Mouse (Mus musculus) layer of hippocampus, adult 18-20 months (tissue): ENCODE measurements around the gene Tuba1a. TPM values are rescaled to one million over a fixed set of nuclear protein-coding genes. Genes with fewer than 3 reads are reported as not detected.
A peak's percentile ranks its signal among the peaks of the same experiment; 100 is the strongest.

ENCODE experiments used
- DNase-seq, 2 experiments: peaks; one replicate each; pipeline ENCODE4 v3.0.0; 2022; ENCODE audit warnings: low spot score in 2 of 2
- total RNA-seq, 2 experiments: library from RNA; stranded (reverse); gene quantifications; 2 replicates each; pipeline ENCODE4 v1.2.3; 2021

Gene Tuba1a
- total RNA-seq, 2 experiments from 2014 or later: 699 to 750 TPM

DNA sequence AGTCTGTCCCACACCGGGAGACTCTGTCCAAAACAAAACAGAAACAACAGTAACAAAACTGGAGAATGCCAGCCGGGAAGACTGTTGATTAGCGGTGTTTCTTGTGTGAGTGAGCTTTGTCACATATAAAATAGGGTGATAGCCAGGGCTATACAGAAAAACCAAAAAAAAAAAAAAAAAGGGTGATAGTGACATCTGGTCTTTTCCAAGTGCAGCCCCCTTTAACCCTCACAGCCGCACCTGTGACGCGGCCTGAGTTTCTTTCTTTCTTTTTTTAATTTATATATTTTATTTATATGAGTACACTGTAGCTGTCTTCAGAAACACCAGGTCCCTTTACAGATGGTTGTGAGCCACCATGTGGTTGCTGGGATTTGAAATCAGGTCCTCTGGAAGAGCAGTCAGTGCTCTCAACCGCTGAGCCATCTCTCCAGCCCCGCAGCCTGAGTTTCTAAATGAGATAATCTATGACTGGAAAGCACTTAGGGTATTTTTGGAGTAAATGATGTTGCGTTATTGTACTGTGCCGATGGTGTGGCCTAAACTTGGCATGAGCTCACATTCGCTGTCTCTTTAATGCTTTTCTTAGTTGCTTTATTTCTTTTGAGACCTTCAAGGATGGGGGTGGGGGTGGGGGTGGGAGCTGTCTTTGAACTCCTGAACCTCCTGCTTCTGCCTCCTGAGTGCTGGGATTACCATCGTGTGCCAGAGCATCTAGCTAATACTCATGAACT, 32.6 kb upstream of the Tuba1a start:
- no peak for DNase-seq

DNA sequence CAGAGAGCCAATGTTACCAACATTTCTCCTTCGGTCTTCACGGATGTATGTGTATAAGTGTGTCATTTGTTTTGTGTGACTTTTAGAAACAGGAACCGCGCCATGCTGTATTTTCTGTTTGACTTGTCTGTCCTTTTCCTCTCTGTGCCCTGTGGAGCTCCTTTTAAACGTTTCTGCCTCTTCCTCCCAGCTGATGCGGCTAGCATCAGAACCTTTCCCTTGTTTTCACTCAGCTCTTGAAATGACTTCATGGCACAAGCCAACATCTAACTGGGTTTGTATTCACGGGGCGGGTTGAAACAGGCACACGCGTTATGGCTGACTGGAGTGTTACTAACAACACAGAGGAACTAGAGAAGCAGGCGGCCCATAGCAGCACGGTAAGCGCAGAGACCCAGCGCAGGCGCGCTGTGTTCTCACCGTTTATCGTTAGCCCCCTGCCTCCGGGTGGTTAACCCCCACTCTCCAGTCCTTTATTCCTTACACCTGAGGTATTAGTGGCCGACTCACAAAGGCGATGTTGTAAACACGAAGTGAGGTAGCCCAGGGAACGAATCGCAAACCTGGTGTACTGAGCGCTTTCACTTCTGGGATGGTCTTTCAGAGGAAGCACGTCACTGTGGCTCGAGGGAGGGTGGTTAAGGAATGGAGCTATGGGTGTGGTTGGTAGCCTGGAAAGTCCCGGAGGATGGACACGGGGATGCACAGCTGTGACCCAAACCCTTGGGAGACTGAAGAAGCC, 31.9 kb upstream of the Tuba1a start:
- peak; percentile 67 to 83 for DNase-seq

DNA sequence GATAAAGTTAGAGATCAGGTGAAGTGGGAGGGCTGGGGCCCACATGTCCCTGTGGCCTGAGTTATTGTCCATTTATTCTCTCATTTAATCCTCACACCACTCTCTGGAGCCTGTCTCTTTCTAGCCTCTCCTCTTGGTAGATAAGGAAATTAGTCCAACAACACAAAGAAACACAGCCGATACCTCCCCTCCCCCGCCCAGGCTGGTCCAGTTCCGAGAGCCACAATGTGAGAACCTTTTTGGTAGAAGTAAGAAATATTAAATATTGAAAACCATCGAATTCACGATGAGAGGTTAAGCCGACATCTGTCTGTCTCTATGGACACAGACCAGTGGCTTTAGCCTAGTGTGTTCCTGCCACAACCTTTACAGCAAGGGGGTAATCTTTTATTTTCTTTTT, 31.2 kb upstream of the Tuba1a start:
- DNase-seq: no peak

- DNase-seq: peak in 1 of 2 experiments; percentile 64
These were observed 30.1 kb upstream of the Tuba1a start for GRCm38 (mm10) chr15:98983431-98984081.

DNA sequence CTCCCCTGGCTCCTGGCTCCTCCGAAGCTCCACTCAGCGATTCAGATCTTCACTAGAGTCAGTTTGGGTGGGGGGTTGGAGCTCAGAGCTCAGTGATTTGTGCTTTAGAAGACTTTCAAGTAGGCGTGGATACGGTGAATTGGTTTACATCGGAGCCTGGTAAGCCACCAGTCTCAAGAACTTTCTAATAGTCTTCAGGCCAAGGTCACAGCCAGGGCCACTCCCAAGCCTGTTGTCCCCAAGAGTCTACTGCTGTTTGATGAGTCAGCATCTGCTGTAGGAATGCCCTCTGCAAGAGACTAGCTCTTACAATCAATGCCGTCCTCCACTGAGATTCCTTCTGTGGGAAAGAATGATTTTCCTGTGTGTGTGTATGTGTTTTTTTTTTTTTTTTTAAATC, 28.6 kb upstream of the Tuba1a start:
- no peak for DNase-seq

DNA sequence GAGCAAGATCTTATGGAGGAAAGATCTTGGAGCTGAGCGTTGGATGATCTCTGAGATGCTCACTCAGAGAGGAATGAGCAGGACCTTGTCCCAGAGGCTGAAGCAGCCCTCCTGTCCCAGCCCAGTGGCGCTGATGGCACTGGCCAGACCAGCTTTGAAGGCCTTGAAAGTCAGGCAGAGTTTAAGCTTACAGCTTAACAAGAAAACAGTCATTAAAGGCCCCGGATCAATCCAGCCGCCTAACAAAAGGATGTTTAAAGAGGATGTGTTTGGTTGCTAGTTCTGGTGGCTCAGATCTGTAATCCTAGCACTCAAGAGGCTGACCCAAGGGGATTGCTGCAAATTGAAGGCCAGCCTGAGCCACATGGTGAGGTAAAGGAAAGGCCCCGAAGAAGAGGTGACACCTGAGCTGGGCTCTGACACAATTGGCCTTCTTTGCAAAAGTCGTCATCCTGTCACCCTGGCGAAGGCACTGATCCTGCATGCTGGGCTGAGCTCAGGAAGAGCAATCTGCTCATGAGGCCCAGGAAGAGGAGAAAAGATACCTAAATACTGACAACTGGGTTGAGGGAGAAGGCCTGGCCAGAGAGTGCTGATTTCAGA, 26.6 kb upstream of the Tuba1a start:
- DNase-seq: no peak

DNA sequence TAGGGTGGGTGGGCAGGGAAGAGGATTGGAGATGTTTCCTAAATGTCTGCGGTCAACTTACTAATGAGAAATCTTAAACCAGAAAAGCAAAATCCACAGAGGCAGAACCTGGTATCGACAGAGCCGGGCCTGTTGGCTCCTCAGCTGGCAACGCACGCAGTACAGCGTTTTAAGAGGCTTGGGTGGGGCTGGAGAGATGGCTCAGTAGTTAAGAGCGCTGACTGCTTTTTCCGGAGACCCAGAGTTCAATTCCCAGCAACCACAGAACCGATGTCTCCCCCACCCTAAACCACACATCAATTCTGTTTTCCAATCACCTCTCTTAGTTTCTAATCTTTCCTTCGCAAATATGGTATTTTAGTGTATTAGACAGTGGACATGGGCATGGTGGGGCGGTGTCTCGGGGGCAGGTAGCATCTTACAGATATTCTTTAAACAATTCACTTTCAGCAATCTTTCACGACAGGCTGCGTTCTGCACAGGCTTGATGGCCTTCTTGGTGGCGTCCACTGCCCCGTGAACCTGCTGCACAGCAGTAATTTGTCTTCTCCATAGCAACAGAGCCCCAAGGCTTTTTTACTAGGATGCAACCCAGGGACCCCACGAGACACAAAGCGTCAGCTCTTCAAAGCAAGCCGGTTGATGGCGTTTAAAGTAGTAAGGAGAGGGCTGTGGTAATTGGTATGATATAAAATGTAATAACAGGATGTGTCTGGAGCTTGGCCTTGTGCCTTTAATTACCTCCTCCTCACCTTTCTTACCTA, 25.1 kb upstream of the Tuba1a start:
- no peak for DNase-seq

DNA sequence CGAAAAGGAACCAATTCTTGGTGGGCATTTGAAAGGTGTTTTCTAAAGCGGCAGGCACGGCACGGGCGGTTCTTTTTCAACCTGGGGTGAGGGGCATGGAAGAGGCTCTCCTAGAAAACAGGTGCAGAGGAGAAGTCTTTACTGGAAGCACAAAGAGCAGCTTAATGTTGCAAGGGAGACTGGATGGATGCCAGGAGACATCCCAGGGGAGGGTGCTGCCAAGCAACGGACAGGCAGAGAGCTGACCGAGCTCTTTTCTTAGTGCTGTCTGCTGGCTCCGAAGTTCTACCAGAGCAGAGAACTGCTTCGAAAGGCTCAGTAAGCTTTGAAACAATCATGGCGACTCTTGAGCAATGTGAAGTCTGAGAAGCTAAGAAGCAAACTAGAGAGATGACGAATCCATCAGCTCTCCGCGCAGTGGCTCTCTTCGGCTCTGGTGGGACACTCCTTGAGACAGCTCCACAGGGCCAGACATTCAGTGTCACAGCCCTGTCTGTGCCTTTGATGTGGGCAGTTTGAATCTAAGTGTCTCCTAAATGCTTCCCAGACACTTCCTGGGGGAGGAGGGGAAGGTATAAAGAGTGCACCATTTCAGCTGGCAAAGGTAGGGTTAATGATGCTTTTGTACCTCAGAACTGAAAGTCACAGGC, 24.4 kb upstream of the Tuba1a start:
- peak in 1 of 2 experiments; percentile 44 for DNase-seq

DNA sequence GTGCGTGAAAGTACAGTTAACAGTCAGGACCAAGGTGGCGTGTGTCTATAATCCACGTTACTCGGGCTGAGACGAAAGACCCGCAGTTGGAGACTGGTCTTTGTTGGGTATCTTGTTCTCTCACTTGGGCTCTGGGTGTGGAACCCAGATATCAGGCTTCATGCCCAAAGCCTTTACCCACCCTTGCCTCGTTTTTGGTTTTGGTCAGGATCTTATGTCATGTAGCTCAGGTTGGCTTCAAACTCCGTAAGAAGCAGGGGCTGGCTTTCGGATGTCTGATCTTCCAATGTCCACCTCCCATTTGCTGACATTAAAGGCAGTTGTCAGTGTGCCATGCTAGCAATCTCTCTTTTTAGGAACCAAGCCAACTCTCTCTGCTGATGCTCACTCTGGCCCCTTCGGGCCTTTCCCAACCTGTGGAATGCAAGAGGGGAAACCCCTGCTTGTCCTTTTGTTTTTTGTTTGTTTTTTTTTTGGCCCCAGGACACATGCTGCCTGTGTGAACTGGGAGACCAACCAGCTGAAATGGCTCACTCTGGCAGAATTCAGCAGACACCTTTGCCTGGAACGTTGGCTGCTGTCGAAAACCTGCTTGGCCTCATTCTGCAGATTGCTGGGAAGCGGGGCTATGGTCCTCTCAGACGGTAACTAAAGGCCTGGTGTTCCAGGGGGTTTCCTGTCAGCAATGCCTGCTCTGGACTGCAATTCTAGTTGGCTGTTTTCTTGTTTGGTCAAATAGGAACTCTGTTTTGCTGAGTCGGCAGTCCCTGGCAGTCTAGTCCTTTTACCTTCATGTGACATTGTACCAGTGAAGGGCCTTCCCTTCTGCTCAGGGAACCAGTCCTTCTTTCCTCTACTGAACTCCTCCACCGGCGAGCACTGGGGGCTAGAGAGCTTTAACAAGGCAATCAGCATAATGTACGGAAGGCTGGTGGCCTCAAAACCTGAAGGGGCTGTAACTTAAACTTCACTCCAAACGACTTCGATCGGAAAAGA, 23.6 kb upstream of the Tuba1a start:
- DNase-seq: no peak

- DNase-seq: no peak
These were observed 19.6 kb upstream of the Tuba1a start for GRCm38 (mm10) chr15:98973015-98973614.

GRCm38 (mm10) chr15:98971576-98972320, 18.2 kb upstream of the Tuba1a start:
- DNase-seq: peak in 1 of 2 experiments; percentile 69

GRCm38 (mm10) chr15:98971111-98971510, 17.6 kb upstream of the Tuba1a start:
- DNase-seq: peak; percentile 65 to 82

GRCm38 (mm10) chr15:98969372-98970101, 16.0 kb upstream of the Tuba1a start:
- DNase-seq: no peak

- DNase-seq: peak in 1 of 2 experiments; percentile 69
These were observed 15.3 kb upstream of the Tuba1a start for GRCm38 (mm10) chr15:98968701-98969371.

- no peak for DNase-seq
These were observed 6.0 kb upstream of the Tuba1a start for GRCm38 (mm10) chr15:98959531-98959930.

DNA sequence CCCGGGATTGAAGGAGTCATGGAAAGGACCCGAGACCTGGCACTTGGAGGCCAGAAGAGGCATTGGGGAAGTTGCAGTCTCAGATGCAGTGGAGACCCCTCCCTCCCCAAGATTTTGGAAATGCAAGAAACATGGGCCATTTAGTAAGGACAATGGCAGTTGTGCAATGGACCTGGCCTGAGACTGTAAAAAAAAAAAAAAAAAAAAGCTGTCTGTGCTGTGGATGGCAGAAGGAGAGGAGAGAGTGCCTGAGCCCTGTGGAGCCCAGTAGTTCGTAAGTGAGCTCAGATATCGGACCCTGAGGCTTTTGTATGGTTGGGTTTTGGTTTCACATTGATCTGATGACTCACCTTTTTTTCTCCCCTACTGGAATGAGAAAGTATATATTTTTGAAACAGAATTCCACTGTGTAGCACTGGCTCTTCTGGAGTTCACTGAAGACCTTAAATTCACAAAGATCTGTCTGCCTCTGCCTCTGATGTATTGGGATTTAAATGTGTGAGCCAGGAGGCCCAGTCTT, 5.5 kb upstream of the Tuba1a start:
- DNase-seq: no peak

GRCm38 (mm10) chr15:98957475-98957874, 4.0 kb upstream of the Tuba1a start:
- DNase-seq: no peak
